Mouse (Mus musculus) heart, embryonic 15.5 days (tissue): Measurements from ENCODE around the gene BC003965. TPM values are rescaled to one million over a fixed set of nuclear protein-coding genes. Genes with fewer than 3 reads are reported as not detected.
A peak's percentile ranks its signal among the peaks of the same experiment; 100 is the strongest.
"Not testable (repeated sequence)": the region's sequence is repeated elsewhere in the genome, so short reads cannot be mapped to it uniquely, and the experiment has no call there.

Experiments used
- ATAC-seq: fragments of 200-750 bp; cut with Nextera tagmentation; replicated peaks from 2 replicates; pipeline ENCODE4 v1.8.0; 2017; ENCODE audit warnings: low read depth, moderate TSS enrichment; ENCODE audit not compliant: insufficient number of reproducible peaks, insufficient read depth, low FRiP score
- H3K27ac ChIP-seq: fragments of 300-500 bp; sonication (generic); 2 replicates; pipeline ENCODE4 v1.5.1; 2015; ENCODE audit warnings: mild to moderate bottlenecking, inconsistent platforms
- H3K27me3 ChIP-seq: fragments of 300-500 bp; sonication (generic); 2 replicates; pipeline ENCODE4 v1.6.1; 2015; ENCODE audit warnings: inconsistent platforms
- H3K36me3 ChIP-seq: fragments of 300-500 bp; sonication (generic); 2 replicates; pipeline ENCODE4 v1.6.1; 2015; ENCODE audit warnings: mild to moderate bottlenecking, inconsistent platforms
- H3K4me1 ChIP-seq: fragments of 300-500 bp; sonication (generic); replicated peaks from 2 replicates; pipeline ENCODE4 v1.6.1; 2015; ENCODE audit warnings: inconsistent platforms
- H3K4me2 ChIP-seq: fragments of 300-500 bp; sonication (generic); 2 replicates; pipeline ENCODE4 v1.6.1; 2015; ENCODE audit warnings: inconsistent platforms, mild to moderate bottlenecking, moderate library complexity
- H3K4me3 ChIP-seq: fragments of 300-500 bp; sonication (generic); 2 replicates; pipeline ENCODE4 v1.5.1; 2015; ENCODE audit warnings: mild to moderate bottlenecking, inconsistent platforms
- H3K9ac ChIP-seq: fragments of 300-500 bp; sonication (generic); 2 replicates; pipeline ENCODE4 v1.6.1; 2015; ENCODE audit warnings: mild to moderate bottlenecking, inconsistent platforms
- H3K9me3 ChIP-seq: fragments of 300-500 bp; sonication (generic); replicated peaks from 2 replicates; pipeline ENCODE4 v1.6.1; 2016; ENCODE audit warnings: inconsistent platforms
- WGBS: fragments of 180-500 bp; shearing (Covaris S2); methylation state at CpG from one replicate; pipeline ENCODE4 v1.1.7; 2015; ENCODE audit warnings: mixed read lengths; 5-methylcytosine and 5-hydroxymethylcytosine counted together
- polyA plus RNA-seq: library from polyadenylated mRNA; unstranded; fragments of >200 nt; fragmentation: Nextera tagmentation; extraction: Ambion mirVana; gene quantifications from 2 replicates; pipeline ENCODE4 v1.2.1, GENCODE M21; 2015

BC003965 gene
- polyA plus RNA-seq, 1 experiment from 2014 or later = 23.7 TPM

DNA sequence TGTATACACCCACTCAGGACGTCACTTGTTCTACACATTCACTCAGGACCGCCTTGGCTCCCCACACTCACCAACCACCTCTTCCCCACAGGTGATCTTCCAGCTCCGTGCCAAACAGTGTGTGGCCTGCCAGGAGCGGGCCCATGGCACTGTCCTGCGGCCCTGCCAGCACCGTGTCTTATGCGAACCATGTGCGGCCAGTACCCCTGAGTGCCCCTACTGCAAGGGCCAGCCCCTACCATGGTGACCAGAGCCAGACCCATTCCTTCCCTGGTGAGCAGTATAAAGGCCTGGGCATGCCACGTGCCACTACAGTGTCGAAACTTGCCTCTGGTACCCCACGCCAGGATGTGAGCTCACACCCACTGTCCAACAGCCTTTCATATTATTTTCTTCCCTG lies 47.3 kb downstream of the BC003965 start:
- H3K9ac ChIP-seq, H3K27me3 ChIP-seq: not testable (repeated sequence)
- WGBS = 86% methylated on average over 6 of the region's 11 CpGs

DNA sequence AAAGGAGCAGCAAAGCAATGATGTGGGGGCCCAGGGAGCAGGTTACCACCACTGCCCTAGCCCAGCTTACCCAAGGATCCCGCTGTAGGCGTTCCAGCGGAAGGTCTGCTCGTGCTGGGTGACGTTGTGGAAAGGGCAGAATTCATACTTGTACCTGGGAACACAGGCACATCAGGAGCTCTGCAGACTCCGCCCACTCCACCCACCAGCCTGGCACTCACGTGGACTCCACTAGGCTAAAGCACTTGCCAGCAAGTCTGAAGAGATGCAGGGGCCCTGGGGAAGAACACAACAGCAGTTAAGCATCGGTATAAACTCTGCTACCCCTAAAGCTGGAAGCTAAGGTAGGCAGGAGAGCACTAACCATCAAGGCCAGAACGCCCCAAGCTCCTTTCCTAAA lies 51.3 kb downstream of the BC003965 start:
- no peaks in the 10 kb centered on the region for H3K9me3 ChIP-seq
- H3K4me3 ChIP-seq = no peak overlapping the region
- ATAC-seq = no peak
- H3K9ac ChIP-seq = no peak overlapping the region
- no peak overlapping the region for H3K27ac ChIP-seq
- peaks cover 8% of the 10 kb centered on the region for H3K4me1 ChIP-seq
- no peaks in the 10 kb centered on the region for H3K27me3 ChIP-seq
- no peak overlapping the region for H3K4me2 ChIP-seq
- peaks cover 25% of the 10 kb centered on the region for H3K36me3 ChIP-seq
- 84% methylated on average over 9 of the region's 9 CpGs for WGBS

More for the DNA sequence above, 47.3 kb downstream of the BC003965 start:
- not testable (repeated sequence) for H3K4me2 ChIP-seq, H3K9me3 ChIP-seq, H3K4me3 ChIP-seq, H3K27ac ChIP-seq, H3K4me1 ChIP-seq
- 0 out of 2 replicates have a peak, but pooled peaks have one; percentile 12 for ATAC-seq
- H3K36me3 ChIP-seq = peaks cover 27% of the 10 kb centered on the region

Other genes starting within 250 kb of the BC003965 start
- gene Mapk8ip3, start 247.6 kb upstream of the BC003965 start, polyA plus RNA-seq = 23.2 and 28.2 TPM in 2 replicates
- 73.4 and 100 TPM in 2 replicates for gene Jpt2, start 223.9 kb upstream of the BC003965 start, polyA plus RNA-seq
- 4.1 and 6.3 TPM in 2 replicates for gene Cramp1l, start 168.8 kb upstream of the BC003965 start, polyA plus RNA-seq
- gene Ift140, start 168.5 kb upstream of the BC003965 start, polyA plus RNA-seq = 8.9 and 13.3 TPM in 2 replicates
- 23.1 and 24.8 TPM in 2 replicates for gene Tmem204, start 101.0 kb upstream of the BC003965 start, polyA plus RNA-seq
- gene Telo2, start 68.6 kb upstream of the BC003965 start, polyA plus RNA-seq = 22.9 and 33.6 TPM in 2 replicates
- gene Ptx4, start 63.8 kb upstream of the BC003965 start, polyA plus RNA-seq = 0.16 and 0.30 TPM in 2 replicates
- 14.8 and 18.3 TPM in 2 replicates for gene Clcn7, start 51.2 kb upstream of the BC003965 start, polyA plus RNA-seq
- gene Ccdc154, start 22.1 kb upstream of the BC003965 start, polyA plus RNA-seq = 0.05 TPM in 1 of 2 replicates, not detected in the other
- 0.33 and 0.77 TPM in 2 replicates for gene Gm38655, start 9.1 kb upstream of the BC003965 start, polyA plus RNA-seq
- 4.6 and 5.3 TPM in 2 replicates for gene Unkl, start 3.8 kb downstream of the BC003965 start, polyA plus RNA-seq
- gene Gnptg, start 55.6 kb downstream of the BC003965 start, polyA plus RNA-seq = 20.4 and 27.1 TPM in 2 replicates
- 24.7 and 31.2 TPM in 2 replicates for gene Tsr3, start 55.6 kb downstream of the BC003965 start, polyA plus RNA-seq
- gene Baiap3, start 71.8 kb downstream of the BC003965 start, polyA plus RNA-seq = 0.34 and 1.7 TPM in 2 replicates
- 322 and 354 TPM in 2 replicates for gene Ube2i, start 90.1 kb downstream of the BC003965 start, polyA plus RNA-seq
- gene Prss34, start 113.8 kb downstream of the BC003965 start, polyA plus RNA-seq = 0.73 and 0.98 TPM in 2 replicates
- not detected in 2 replicates for gene Prss28, start 124.1 kb downstream of the BC003965 start, polyA plus RNA-seq
- not detected in 2 replicates for gene Prss29, start 134.1 kb downstream of the BC003965 start, polyA plus RNA-seq
- 0.20 and 0.29 TPM in 2 replicates for gene Tpsab1, start 161.0 kb downstream of the BC003965 start, polyA plus RNA-seq
- gene Tpsb2, start 181.8 kb downstream of the BC003965 start, polyA plus RNA-seq = 8.5 and 9.4 TPM in 2 replicates
- 0.20 and 0.89 TPM in 2 replicates for gene Tpsg1, start 184.7 kb downstream of the BC003965 start, polyA plus RNA-seq
- 5.5 and 6.5 TPM in 2 replicates for gene Cacna1h, start 249.2 kb downstream of the BC003965 start, polyA plus RNA-seq